Mouse (Mus musculus) thymus, adult 2 months (tissue): Measurements from ENCODE around the gene Efhd1. TPM values are rescaled to one million over a fixed set of nuclear protein-coding genes. Genes with fewer than 3 reads are reported as not detected.

Experiments
- DNase-seq: peaks from one replicate; pipeline ENCODE4 v3.0.0; 2021
- H3K27ac ChIP-seq: fragments of 200-500 bp; 2 replicates; pipeline ENCODE4 v1.5.1; 2012; ENCODE audit warnings: low read length, control low read depth; ENCODE audit not compliant: control insufficient read depth, insufficient read depth
- H3K27me3 ChIP-seq: fragments of 200-500 bp; 2 replicates; pipeline ENCODE4 v1.6.1; 2012; ENCODE audit warnings: mild to moderate bottlenecking, low read length, moderate library complexity, mixed read lengths; ENCODE audit not compliant: control insufficient read depth, insufficient read depth
- H3K36me3 ChIP-seq: fragments of 200-500 bp; 2 replicates; pipeline ENCODE4 v1.6.1; 2012; ENCODE audit warnings: mild to moderate bottlenecking, low read length, moderate library complexity; ENCODE audit not compliant: control insufficient read depth, insufficient read depth
- H3K4me1 ChIP-seq: fragments of 200-500 bp; replicated peaks from 2 replicates; pipeline ENCODE4 v1.6.1; 2012; ENCODE audit warnings: low read length; ENCODE audit not compliant: control insufficient read depth, insufficient read depth
- H3K4me3 ChIP-seq: fragments of 200-500 bp; 2 replicates; pipeline ENCODE4 v1.5.1; 2012; ENCODE audit warnings: mild to moderate bottlenecking, low read length, control low read depth, moderate library complexity; ENCODE audit not compliant: control insufficient read depth, insufficient read depth
- CTCF ChIP-seq: fragments of 200-500 bp; IDR thresholded peaks from 2 replicates; pipeline ENCODE4 v1.5.1; 2012; ENCODE audit warnings: mild to moderate bottlenecking, control low read depth, low read length, moderate library complexity, borderline replicate concordance; ENCODE audit not compliant: control insufficient read depth, poor library complexity, insufficient read depth; ENCODE audit errors: extremely low read depth
- POLR2A ChIP-seq: fragments of 200-500 bp; IDR thresholded peaks from 2 replicates; pipeline ENCODE4 v1.6.1; 2012; ENCODE audit warnings: mild to moderate bottlenecking, low read length, control low read depth, moderate library complexity; ENCODE audit not compliant: control insufficient read depth, poor library complexity, insufficient read depth; ENCODE audit errors: extremely low read depth
- WGBS: fragments of 180-500 bp; shearing (Covaris S2); methylation state at CpG from one replicate; pipeline ENCODE4 v1.1.7; 2018; 5-methylcytosine and 5-hydroxymethylcytosine counted together
- polyA plus RNA-seq: library from polyadenylated mRNA; depleted of rRNA; stranded (reverse); fragments of >200 nt; gene quantifications from 2 replicates; pipeline ENCODE4 v1.2.3, GENCODE M21; 2012

The Efhd1 gene
- polyA plus RNA-seq, 1 experiment: 2.5 TPM

GRCm38 (mm10) chr1:87273514-87273942 is 9.4 kb downstream of the Efhd1 start:
- WGBS: 95% methylated on average over 3 of the region's 3 CpGs
- no peak overlapping the region for H3K4me3 ChIP-seq
- DNase-seq: no peak

DNA sequence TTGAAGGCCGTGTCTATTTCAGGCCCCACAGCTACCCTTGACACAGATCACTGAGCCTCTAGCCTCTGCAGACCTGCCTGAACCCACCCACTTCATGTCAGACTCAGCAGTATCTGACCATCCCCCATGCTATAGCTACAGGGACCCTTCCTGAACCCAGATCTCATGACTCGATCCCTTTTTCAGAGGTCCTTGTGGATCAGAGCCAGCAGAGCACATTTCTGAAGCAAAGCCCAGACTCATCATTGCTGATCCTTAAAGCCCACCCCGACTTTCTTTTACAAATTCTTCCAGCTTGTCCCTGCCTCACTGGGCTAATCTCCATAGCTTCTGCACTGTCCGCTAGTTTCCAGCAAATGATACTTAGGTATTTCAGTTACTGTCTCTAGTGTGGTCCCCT is 10.0 kb downstream of the Efhd1 start:
- Histone ChIP-seq H3K4me3 (no peak overlapping the region), H3K4me1 (no peaks in the 10 kb centered on the region), H3K36me3 (no peaks in the 10 kb centered on the region), H3K27me3 (no peaks in the 10 kb centered on the region), H3K27ac (no peak overlapping the region)
- WGBS: 93% methylated on average over 4 of the region's 4 CpGs
- TF ChIP-seq CTCF (no peak), POLR2A (no peak)
- DNase-seq: no peak

More at GRCm38 (mm10) chr1:87273514-87273942, 9.4 kb downstream of the Efhd1 start:
- TF ChIP-seq CTCF (no peak), POLR2A (no peak)
- H3K4me1 ChIP-seq: no peaks in the 10 kb centered on the region
- no peak overlapping the region for H3K27ac ChIP-seq
- H3K27me3 ChIP-seq: no peaks in the 10 kb centered on the region
- H3K36me3 ChIP-seq: no peaks in the 10 kb centered on the region

DNA sequence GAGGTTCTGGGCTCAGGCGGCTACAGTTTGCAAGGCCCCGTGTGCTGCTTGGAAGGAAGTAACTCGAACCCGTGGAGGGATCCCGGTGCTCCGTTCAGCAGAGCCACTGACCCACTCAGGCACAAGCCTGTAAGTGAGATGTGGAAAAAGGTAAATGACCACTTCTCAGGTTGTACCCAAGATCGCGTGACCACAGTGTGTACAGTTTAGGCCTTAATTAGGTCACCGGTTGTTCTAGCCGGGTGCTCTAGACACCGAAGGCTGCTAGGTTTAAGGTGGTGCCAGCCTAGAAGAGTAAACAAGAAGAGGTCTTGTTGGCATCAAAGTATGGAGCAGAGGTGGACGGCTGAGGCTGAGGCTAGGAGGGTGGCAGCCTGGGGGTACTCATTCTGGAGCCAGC is 11.0 kb downstream of the Efhd1 start:
- no peaks in the 10 kb centered on the region for H3K36me3 ChIP-seq
- H3K27ac ChIP-seq: no peak overlapping the region
- H3K4me3 ChIP-seq: no peak overlapping the region
- DNase-seq: no peak
- H3K4me1 ChIP-seq: no peaks in the 10 kb centered on the region
- no peaks in the 10 kb centered on the region for H3K27me3 ChIP-seq
- TF ChIP-seq CTCF (no peak), POLR2A (no peak)
- WGBS: 97% methylated on average over 12 of the region's 12 CpGs

DNA sequence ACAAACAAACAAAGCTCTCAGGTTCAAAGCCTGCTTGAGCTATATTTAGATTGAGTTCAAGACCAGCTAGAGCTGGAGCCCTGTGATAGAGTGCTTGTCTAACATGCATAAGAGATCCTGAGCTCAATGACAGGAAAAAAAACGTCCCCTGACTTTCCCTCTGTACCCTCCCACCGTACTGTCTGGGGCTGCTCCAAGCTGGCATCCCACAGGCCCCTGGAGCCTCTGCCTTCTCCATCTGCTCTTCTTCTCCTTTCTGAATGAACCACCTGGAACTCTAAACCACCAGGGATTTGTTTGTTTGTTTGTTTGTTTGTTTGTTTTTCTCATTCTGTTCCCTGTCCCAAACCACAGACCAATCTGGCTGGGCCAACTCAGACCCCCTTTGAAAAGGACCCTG is 11.9 kb downstream of the Efhd1 start:
- no peaks in the 10 kb centered on the region for H3K27me3 ChIP-seq

DNA sequence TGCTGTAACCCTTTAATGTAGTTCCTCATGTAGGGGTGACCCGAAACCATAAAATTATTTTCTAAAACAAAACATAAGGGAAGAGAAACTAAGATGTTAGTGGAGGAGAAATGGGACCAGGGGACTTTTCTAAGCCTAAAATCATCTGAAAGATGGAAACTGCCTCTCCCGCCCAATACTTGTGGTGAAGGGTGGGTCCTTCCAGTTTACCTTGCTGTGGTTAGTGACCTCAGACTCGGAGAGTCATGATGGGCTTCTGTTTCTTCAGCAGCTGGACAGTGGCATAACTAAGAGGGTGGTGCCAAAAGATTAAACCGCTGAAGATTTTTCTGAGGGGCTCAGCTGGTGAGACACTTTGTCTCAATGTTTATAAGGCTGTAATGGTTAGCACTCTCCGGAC is 16.1 kb downstream of the Efhd1 start:
- Histone ChIP-seq H3K27ac (no peak overlapping the region), H3K27me3 (no peaks in the 10 kb centered on the region; the same call in 1 of the 2 replicates), H3K4me3 (no peak overlapping the region), H3K36me3 (no peaks in the 10 kb centered on the region), H3K4me1 (no peaks in the 10 kb centered on the region)
- 60% methylated on average over 5 of the region's 5 CpGs for WGBS
- DNase-seq: no peak
- TF ChIP-seq CTCF (no peak), POLR2A (no peak)

More for the DNA sequence above, 11.9 kb downstream of the Efhd1 start:
- Histone ChIP-seq H3K4me3 (no peak overlapping the region), H3K4me1 (no peaks in the 10 kb centered on the region), H3K36me3 (no peaks in the 10 kb centered on the region), H3K27ac (no peak overlapping the region)
- WGBS: 88% methylated on average over 2 of the region's 2 CpGs
- no peak for DNase-seq
- TF ChIP-seq CTCF (no peak), POLR2A (no peak)

- Histone ChIP-seq H3K36me3 (no peaks in the 10 kb centered on the region), H3K27me3 (no peaks in the 10 kb centered on the region; the same call in 1 of the 2 replicates), H3K4me1 (no peaks in the 10 kb centered on the region), H3K4me3 (no peak overlapping the region), H3K27ac (no peak overlapping the region)
- 8% methylated on average over 20 of the region's 20 CpGs for WGBS
- TF ChIP-seq POLR2A: no peak
- no peak for TF ChIP-seq CTCF
- no peak for DNase-seq
Measured at GRCm38 (mm10) chr1:87281599-87282412, 17.6 kb downstream of the Efhd1 start.

- no peak for TF ChIP-seq CTCF
- TF ChIP-seq POLR2A: no peak
- DNase-seq: no peak
- no peak overlapping the region for H3K4me3 ChIP-seq
- H3K36me3 ChIP-seq: no peaks in the 10 kb centered on the region
- H3K27ac ChIP-seq: no peak overlapping the region
- H3K27me3 ChIP-seq: no peaks in the 10 kb centered on the region; the same call in 1 of the 2 replicates
- H3K4me1 ChIP-seq: no peaks in the 10 kb centered on the region
- 75% methylated on average over 6 of the region's 6 CpGs for WGBS
Measured at GRCm38 (mm10) chr1:87282413-87282788, 18.2 kb downstream of the Efhd1 start.
